In genomic region chr8:119128266-119128665, GRCm38 (mm10) we compare ENCODE assay signal across 25 mouse cellular contexts.
A peak's percentile ranks its signal among the peaks of the same experiment; 100 is the strongest.
DNase-seq lines count a peak whose midpoint lies in the region; ATAC-seq and TF ChIP-seq lines count a peak whose summit lies in the region.
"Had no signal": no experiment of that assay in that cellular context is flagged by ENCODE, and none has a peak within 500 bp of the region (broad histone marks: within the 10 kb centered on the region; RNA-seq: fewer than 3 reads in every experiment).

No protein-coding gene starts in this region.

- no peaks in the 10 kb centered on the region; the same call in 1 of the 2 replicates for H3K27me3 ChIP-seq in hindbrain, embryonic 12.5 days
- H3K27me3 ChIP-seq in hindbrain, embryonic 11.5 days (ENCODE audit: control insufficient read depth, insufficient read depth, low read length) = no peaks in the 10 kb centered on the region
- H3K27me3 ChIP-seq in hindbrain, embryonic 14.5 days (ENCODE audit: control insufficient read depth, insufficient read depth, low read length) = no peaks in the 10 kb centered on the region
- H3K27me3 ChIP-seq in neural tube, embryonic 13.5 days = no peaks in the 10 kb centered on the region
- H3K27me3 ChIP-seq in cerebellum, adult 2 months (ENCODE audit: control insufficient read depth, insufficient read depth, low read length) = no peaks in the 10 kb centered on the region
- H3K27me3 ChIP-seq: embryonic facial prominence, embryonic 15.5 days; intestine, embryonic 15.5 days; limb, embryonic 12.5 days had no signal

- peak; percentile 58 for ATAC-seq in hindbrain, embryonic 12.5 days (ENCODE audit: low FRiP score)
- no peak for ATAC-seq in hindbrain, embryonic 11.5 days (ENCODE audit: low FRiP score)
- ATAC-seq in hindbrain, embryonic 14.5 days (ENCODE audit: low FRiP score) = no peak
- peak; percentile 63; the same call in 1 of the 2 replicates for ATAC-seq in neural tube, embryonic 13.5 days (ENCODE audit: low read depth)
- no peak for ATAC-seq in CD4-positive, CD25-positive, alpha-beta regulatory T cell, adult 4 months
- ATAC-seq: intestine, embryonic 15.5 days; liver, postnatal 0 days had no signal

- H3K4me3 ChIP-seq in hindbrain, embryonic 12.5 days = no peak overlapping the region
- no peak overlapping the region for H3K4me3 ChIP-seq in hindbrain, embryonic 11.5 days (ENCODE audit: low read depth, low read length)
- H3K4me3 ChIP-seq in ES-E14 (ENCODE audit: insufficient read depth in 1 of 2, low read depth in 1 of 2, low read length in 2 of 2, poor library complexity in 1 of 2, severe bottlenecking in 1 of 2) = no peak overlapping the region
- H3K4me3 ChIP-seq in hindbrain, embryonic 14.5 days (replicated peaks; ENCODE audit: low read length) = no peak overlapping the region
- no peak overlapping the region for H3K4me3 ChIP-seq in neural tube, embryonic 13.5 days
- H3K4me3 ChIP-seq in cerebellum, adult 2 months (replicated peaks; ENCODE audit: insufficient read depth, low read depth, low read length) = no peak overlapping the region
- H3K4me3 ChIP-seq: embryonic facial prominence, embryonic 15.5 days; intestine, embryonic 15.5 days; layer of hippocampus, adult 2 months; limb, embryonic 12.5 days had no signal

- 69% methylated on average over 3 of the region's 3 CpGs for WGBS in hindbrain, embryonic 12.5 days
- WGBS in hindbrain, embryonic 11.5 days = 71% methylated on average over 3 of the region's 3 CpGs
- 49% methylated on average over 3 of the region's 3 CpGs for WGBS in hindbrain, embryonic 14.5 days
- WGBS in neural tube, embryonic 13.5 days = 48% methylated on average over 3 of the region's 3 CpGs
- 76% methylated on average over 3 of the region's 3 CpGs for WGBS in cerebellum, adult 2 months

- in situ Hi-C loops in ES-E14 (cut with MboI; ENCODE audit: low sequenced_read_pairs in 2 of 2, unreplicated experiment in 2 of 2) = no loop called here

- TF ChIP-seq POLR2A in cerebellum, adult 2 months (IDR thresholded peaks at IDR 0.05; ENCODE audit: borderline replicate concordance, insufficient read depth, low read length) = no peak

- TF ChIP-seq CTCF in cerebellum, adult 2 months (IDR thresholded peaks at IDR 0.05; ENCODE audit: borderline replicate concordance, insufficient read depth, low read depth, low read length) = no peak

- H3K4me2 ChIP-seq in hindbrain, embryonic 12.5 days (replicated peaks) = no peak overlapping the region
- H3K4me2 ChIP-seq in hindbrain, embryonic 11.5 days (replicated peaks; ENCODE audit: low read depth, low read length) = no peak overlapping the region
- no peak overlapping the region for H3K4me2 ChIP-seq in hindbrain, embryonic 14.5 days (replicated peaks)
- H3K4me2 ChIP-seq in neural tube, embryonic 13.5 days = peak overlapping the region; percentile 1; the same call in 1 of the 2 replicates
- H3K4me2 ChIP-seq: embryonic facial prominence, embryonic 15.5 days; intestine, embryonic 15.5 days; limb, embryonic 12.5 days; liver, embryonic 11.5 days had no signal

- peaks cover 10% of the 10 kb centered on the region; the same call in 1 of the 2 replicates for H3K4me1 ChIP-seq in hindbrain, embryonic 12.5 days
- H3K4me1 ChIP-seq in hindbrain, embryonic 11.5 days (replicated peaks; ENCODE audit: control insufficient read depth, insufficient read depth, low read length) = no peaks in the 10 kb centered on the region
- H3K4me1 ChIP-seq in ES-E14 (ENCODE audit: control insufficient read depth in 2 of 2, insufficient read depth in 2 of 2, low read length in 2 of 2, poor library complexity in 1 of 2) = no peaks in the 10 kb centered on the region
- H3K4me1 ChIP-seq in hindbrain, embryonic 14.5 days (replicated peaks; ENCODE audit: control insufficient read depth, insufficient read depth, low read length) = peaks cover 13% of the 10 kb centered on the region
- H3K4me1 ChIP-seq in neural tube, embryonic 13.5 days (replicated peaks) = peaks cover 30% of the 10 kb centered on the region
- no peaks in the 10 kb centered on the region for H3K4me1 ChIP-seq in cerebellum, adult 2 months (ENCODE audit: control insufficient read depth, insufficient read depth, low read length)
- H3K4me1 ChIP-seq: intestine, embryonic 15.5 days; limb, embryonic 12.5 days had no signal

- no peaks in the 10 kb centered on the region for H3K9me3 ChIP-seq in hindbrain, embryonic 12.5 days (replicated peaks)
- no peaks in the 10 kb centered on the region for H3K9me3 ChIP-seq in hindbrain, embryonic 11.5 days (ENCODE audit: control insufficient read depth, low read length)
- no peaks in the 10 kb centered on the region for H3K9me3 ChIP-seq in ES-E14 (ENCODE audit: control insufficient read depth, insufficient read depth, low read depth, low read length)
- no peaks in the 10 kb centered on the region for H3K9me3 ChIP-seq in hindbrain, embryonic 14.5 days (ENCODE audit: control insufficient read depth, low read length)
- H3K9me3 ChIP-seq in neural tube, embryonic 13.5 days = no peaks in the 10 kb centered on the region
- H3K9me3 ChIP-seq: embryonic facial prominence, embryonic 15.5 days; intestine, embryonic 15.5 days; limb, embryonic 12.5 days had no signal

- no peaks in the 10 kb centered on the region for H3K36me3 ChIP-seq in hindbrain, embryonic 12.5 days
- no peaks in the 10 kb centered on the region for H3K36me3 ChIP-seq in hindbrain, embryonic 11.5 days (ENCODE audit: control insufficient read depth, insufficient read depth, low read length)
- H3K36me3 ChIP-seq in ES-E14 (ENCODE audit: control insufficient read depth, insufficient read depth, low read length, poor library complexity, severe bottlenecking) = no peaks in the 10 kb centered on the region
- no peaks in the 10 kb centered on the region for H3K36me3 ChIP-seq in hindbrain, embryonic 14.5 days (replicated peaks; ENCODE audit: control insufficient read depth, insufficient read depth)
- no peaks in the 10 kb centered on the region for H3K36me3 ChIP-seq in neural tube, embryonic 13.5 days
- H3K36me3 ChIP-seq: embryonic facial prominence, embryonic 15.5 days; intestine, embryonic 15.5 days; limb, embryonic 12.5 days had no signal

- peak overlapping the region; percentile 36 for H3K27ac ChIP-seq in hindbrain, embryonic 12.5 days
- H3K27ac ChIP-seq in hindbrain, embryonic 11.5 days (ENCODE audit: low read depth, low read length) = no peak overlapping the region
- peak overlapping the region; percentile 19; the same call in 1 of the 2 replicates for H3K27ac ChIP-seq in ES-E14 (ENCODE audit: insufficient read depth, low read depth, low read length, poor library complexity, severe bottlenecking)
- peak overlapping the region; percentile 64 for H3K27ac ChIP-seq in hindbrain, embryonic 14.5 days
- H3K27ac ChIP-seq in neural tube, embryonic 13.5 days (replicated peaks) = peak overlapping the region; percentile 83
- no peak overlapping the region for H3K27ac ChIP-seq in cerebellum, adult 2 months (ENCODE audit: insufficient read depth, low read length)
- H3K27ac ChIP-seq: embryonic facial prominence, embryonic 15.5 days; intestine, embryonic 15.5 days; layer of hippocampus, adult 2 months; limb, embryonic 12.5 days had no signal

- no peak for DNase-seq in hindbrain, embryonic 11.5 days (ENCODE audit: low spot score)
- DNase-seq in ES-E14 (ENCODE audit: low read depth, low spot score) = no peak
- no peak for DNase-seq in hindbrain, embryonic 14.5 days (ENCODE audit: low spot score)
- DNase-seq in cerebellum, adult 2 months = no peak
- DNase-seq in lung, adult 18-20 months = no peak
- DNase-seq: adrenal gland, postnatal 10 days; cerebellum, adult 8-10 months; cerebellum, postnatal 36 days; embryo, embryonic 11 days; gastrocnemius, postnatal 36 days; heart, postnatal 36 days; kidney, adult 9 months; kidney, postnatal 25 days; layer of hippocampus, postnatal 36 days; liver, postnatal 0 days; lung, postnatal 14 days; thymus, postnatal 25 days had no signal

- no peak overlapping the region for H3K9ac ChIP-seq in hindbrain, embryonic 12.5 days
- no peak overlapping the region for H3K9ac ChIP-seq in hindbrain, embryonic 11.5 days (ENCODE audit: low read depth, low read length)
- H3K9ac ChIP-seq in ES-E14 (ENCODE audit: insufficient read depth, low read depth, low read length, poor library complexity, severe bottlenecking) = no peak overlapping the region
- H3K9ac ChIP-seq in hindbrain, embryonic 14.5 days = no peak overlapping the region
- H3K9ac ChIP-seq in neural tube, embryonic 13.5 days = no peak overlapping the region
- H3K9ac ChIP-seq: embryonic facial prominence, embryonic 15.5 days; intestine, embryonic 15.5 days; limb, embryonic 12.5 days; liver, postnatal 0 days had no signal

TF ChIP-seq in ES-E14, 5 proteins besides CTCF, POLR2A, EP300 and RAD21:
- TF ChIP-seq CHD2 (IDR thresholded peaks at IDR 0.05; ENCODE audit: low read depth, low read length) = no peak
- TF ChIP-seq ZNF384 (IDR thresholded peaks at IDR 0.05; ENCODE audit: low read depth, low read length) = no peak
TF ChIP-seq in ES-E14: peak in this region for 0.

Comparison
In these comparisons a context has a peak if more than half of its experiments do, and no peak if none do; other contexts are left out.
1. ATAC-seq: peak in hindbrain, embryonic 12.5 days (single experiment) and neural tube, embryonic 13.5 days (single experiment); none in hindbrain, embryonic 11.5 days (single experiment), hindbrain, embryonic 14.5 days (single experiment) and CD4-positive, CD25-positive, alpha-beta regulatory T cell, adult 4 months (single experiment).
2. H3K27ac ChIP-seq: peak in hindbrain, embryonic 12.5 days (single experiment), ES-E14 (single experiment), hindbrain, embryonic 14.5 days (single experiment) and neural tube, embryonic 13.5 days (single experiment); none in hindbrain, embryonic 11.5 days (single experiment) and cerebellum, adult 2 months (single experiment).